Mouse (Mus musculus) liver (tissue): ENCODE data around the gene Defb11.
"Not testable (repeated sequence)": the region's sequence is repeated elsewhere in the genome, so short reads cannot be mapped to it uniquely, and the experiment has no call there.

Experiments used
- DNase-seq: peaks from one replicate; pipeline ENCODE4 v3.0.0-alpha.2; 2020; ENCODE audit warnings: mixed read lengths

Defb11 gene

GRCm38 (mm10) chr8:21906290-21906689 is at the start of gene Defb11:
Defb11 (minus strand) TSS chr8:21906412.
- DNase-seq: not testable (repeated sequence)

GRCm38 (mm10) chr8:21955321-21955720 is 49.1 kb upstream of the Defb11 start:
- DNase-seq: peak; percentile 41

- no peak for DNase-seq
These were observed 41.3 kb upstream of the Defb11 start for GRCm38 (mm10) chr8:21947311-21948017.

- no peak for DNase-seq
These were observed 40.2 kb upstream of the Defb11 start, which contains the start of gene Defb13 for GRCm38 (mm10) chr8:21946462-21946861. Defb13 (plus strand) TSS chr8:21946762.

GRCm38 (mm10) chr8:21938052-21938451 is 31.8 kb upstream of the Defb11 start, which contains the start of gene Defb35:
Defb35 (plus strand) TSS chr8:21938352.
- DNase-seq: not testable (repeated sequence)

GRCm38 (mm10) chr8:21932610-21933009 is 26.4 kb upstream of the Defb11 start, which contains the start of gene Defb15:
Defb15 (minus strand) TSS chr8:21932710.
- DNase-seq: no peak

GRCm38 (mm10) chr8:21930754-21931153 is 24.5 kb upstream of the Defb11 start:
- not testable (repeated sequence) for DNase-seq

- DNase-seq: no peak
These were observed 9.4 kb upstream of the Defb11 start for GRCm38 (mm10) chr8:21915625-21916024.

- no peak for DNase-seq
These were observed 6.3 kb upstream of the Defb11 start for GRCm38 (mm10) chr8:21912554-21912953.

GRCm38 (mm10) chr8:21911931-21912330 is 5.7 kb upstream of the Defb11 start:
- no peak for DNase-seq

GRCm38 (mm10) chr8:21885321-21885720 is 20.9 kb downstream of the Defb11 start, which contains the start of gene Defb9:
Defb9 (minus strand) TSS chr8:21885421.
- not testable (repeated sequence) for DNase-seq

GRCm38 (mm10) chr8:21858586-21858985 is 47.6 kb downstream of the Defb11 start, which contains the start of gene Defb10:
Defb10 (plus strand) TSS chr8:21858901.
- not testable (repeated sequence) for DNase-seq
